Mouse (Mus musculus) erythroblast, embryonic 14.5 days (primary cell): Measurements from ENCODE around the gene Gm4553. TPM values are rescaled to one million over a fixed set of nuclear protein-coding genes. Genes with fewer than 3 reads are reported as not detected.
"Not testable (repeated sequence)": the region's sequence is repeated elsewhere in the genome, so short reads cannot be mapped to it uniquely, and the experiment has no call there.

Source experiments
- H3K27me3 ChIP-seq: 2 replicates; pipeline ENCODE4 v1.6.1; 2012; ENCODE audit warnings: inconsistent platforms; ENCODE audit not compliant: control insufficient read depth
- H3K36me3 ChIP-seq: 2 replicates; pipeline ENCODE4 v1.6.1; 2012; ENCODE audit warnings: mild to moderate bottlenecking, inconsistent platforms; ENCODE audit not compliant: control insufficient read depth
- H3K4me1 ChIP-seq: 2 replicates; pipeline ENCODE4 v1.6.1; 2012; ENCODE audit warnings: inconsistent platforms; ENCODE audit not compliant: control insufficient read depth
- H3K4me3 ChIP-seq: replicated peaks from 2 replicates; pipeline ENCODE3; 2012; ENCODE audit warnings: moderate library complexity, mild to moderate bottlenecking, inconsistent platforms
- H3K9me3 ChIP-seq: 2 replicates; pipeline ENCODE4 v1.6.1; 2012; ENCODE audit warnings: low read length, inconsistent platforms, mixed read lengths; ENCODE audit not compliant: control insufficient read depth
- GATA1 ChIP-seq: IDR thresholded peaks from 2 replicates; pipeline ENCODE4 v1.6.1; 2012; ENCODE audit warnings: low read length, inconsistent platforms, mixed read lengths
- TAL1 ChIP-seq: IDR thresholded peaks from 3 replicates; pipeline ENCODE4 v1.6.1; 2012; ENCODE audit warnings: low read length, inconsistent platforms, mixed read lengths
- polyA plus RNA-seq: library from polyadenylated mRNA; stranded (reverse); fragments of >175 nt; gene quantifications from 2 replicates; pipeline ENCODE4 v1.2.3, GENCODE M21; 2012

Gm4553 gene
- polyA plus RNA-seq, 1 experiment, result not detected

DNA sequence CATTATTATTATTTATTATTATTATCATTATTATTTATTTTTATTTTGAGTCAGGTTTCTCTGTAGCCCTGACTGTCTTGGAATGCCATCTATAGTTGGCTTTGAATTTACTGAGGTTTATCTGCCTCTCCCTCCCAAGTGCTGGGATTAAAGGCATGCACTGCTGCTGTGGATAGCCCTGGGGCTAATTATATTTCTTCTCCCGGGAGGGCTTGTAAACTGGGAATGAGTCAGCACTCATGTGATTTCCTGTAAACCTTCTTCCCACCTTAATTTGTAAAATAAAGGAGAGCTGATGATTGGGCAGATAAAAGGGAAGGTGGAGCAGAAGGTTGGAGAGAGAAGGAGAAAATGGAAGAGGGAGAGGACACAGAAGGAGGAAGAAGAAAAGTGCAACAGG lies 24.8 kb downstream of the Gm4553 start:
- Histone ChIP-seq H3K27me3 (no peaks in the 10 kb centered on the region), H3K4me1 (no peaks in the 10 kb centered on the region), H3K9me3 (no peaks in the 10 kb centered on the region), H3K4me3 (no peak overlapping the region), H3K36me3 (no peaks in the 10 kb centered on the region)
- no peak for TF ChIP-seq GATA1
- no peak for TF ChIP-seq TAL1

DNA sequence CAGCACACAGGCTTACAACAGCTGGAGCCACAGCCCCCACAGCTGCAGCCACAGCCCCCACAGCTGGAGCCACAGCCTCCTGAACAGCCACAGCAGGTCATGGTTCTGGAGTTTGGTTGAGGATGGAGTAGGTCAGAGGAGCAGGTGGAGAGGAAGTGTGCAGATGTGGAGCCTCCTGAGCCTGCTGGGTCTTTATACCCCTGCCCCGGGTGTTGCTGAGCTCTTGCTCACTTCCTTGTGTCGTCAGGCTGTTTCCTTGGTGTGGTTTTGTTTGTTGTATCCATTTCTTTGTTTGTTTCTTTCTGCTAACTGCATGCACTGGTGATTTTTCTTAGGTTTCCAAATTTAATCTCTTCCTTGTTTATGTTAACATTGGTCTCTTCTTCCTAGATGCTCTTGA lies 29.6 kb downstream of the Gm4553 start, which contains the start of gene Gm39115:
Gm39115 (minus strand) TSS at position 101 of the 400 bp plus-strand sequence.
- H3K27me3 ChIP-seq, H3K4me1 ChIP-seq, H3K36me3 ChIP-seq: not testable (repeated sequence)

DNA sequence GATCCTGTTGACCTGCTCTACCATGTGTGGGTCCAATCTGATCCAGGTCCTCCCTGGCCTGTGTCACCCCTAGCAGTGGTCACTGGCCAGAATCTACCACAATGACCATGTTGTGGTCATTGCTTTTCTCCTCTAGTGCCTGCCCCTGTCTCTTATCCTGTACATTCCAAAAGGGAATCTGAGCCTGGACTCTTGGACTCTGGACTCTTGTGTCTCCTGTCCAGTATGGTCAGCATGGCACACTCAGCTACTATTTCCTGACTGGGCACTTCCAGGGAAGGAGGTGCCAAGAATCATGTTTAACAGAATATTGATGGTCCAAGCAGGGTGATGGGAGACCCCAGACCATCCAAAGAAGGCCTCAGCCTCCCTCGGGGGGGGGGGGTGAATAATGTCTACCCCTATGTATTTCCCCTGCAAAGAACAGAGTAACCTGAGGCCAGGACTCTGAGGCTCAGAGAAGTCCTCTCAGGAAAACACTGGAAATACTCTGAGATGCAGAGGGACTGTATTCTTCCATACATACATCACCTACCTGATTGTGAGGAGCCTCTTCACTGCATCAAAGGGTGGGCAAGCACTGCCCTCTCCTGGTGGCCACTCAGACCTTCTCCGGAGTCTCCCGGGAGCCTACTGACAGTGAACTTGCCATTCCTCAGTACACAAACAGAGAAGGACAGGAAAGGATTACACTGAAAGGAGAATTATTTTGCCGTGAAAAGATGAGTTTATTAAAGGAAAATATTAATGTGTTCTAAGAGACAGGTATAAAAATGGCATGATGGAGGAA lies 31.1 kb downstream of the Gm4553 start:
- no peaks in the 10 kb centered on the region for H3K4me1 ChIP-seq
- H3K4me3 ChIP-seq, result no peak overlapping the region
- H3K9me3 ChIP-seq, result no peaks in the 10 kb centered on the region
- H3K27me3 ChIP-seq, result no peaks in the 10 kb centered on the region
- no peaks in the 10 kb centered on the region for H3K36me3 ChIP-seq
- no peak for TF ChIP-seq TAL1
- no peak for TF ChIP-seq GATA1

More for the DNA sequence above, 29.6 kb downstream of the Gm4553 start, which contains the start of gene Gm39115:
- not testable (repeated sequence) for H3K4me3 ChIP-seq, H3K9me3 ChIP-seq

DNA sequence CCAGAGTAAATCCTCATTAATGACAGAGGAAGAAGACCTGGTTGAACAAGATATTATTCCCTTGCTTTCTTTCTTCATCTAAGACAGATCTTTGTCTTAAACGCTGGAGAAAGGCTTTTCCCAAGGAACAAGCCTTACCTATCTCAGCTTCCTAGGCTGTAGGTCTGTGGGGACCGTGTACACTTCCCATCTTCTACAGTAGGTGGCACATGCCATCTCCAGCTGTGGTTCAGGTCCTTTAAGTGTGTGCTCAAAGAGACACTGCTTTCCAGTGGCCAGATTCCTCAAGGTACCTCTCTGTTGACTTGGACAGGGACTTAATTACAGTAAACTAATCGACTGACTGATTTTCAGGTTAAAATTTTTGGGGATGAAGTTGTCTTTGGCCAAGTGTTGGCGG lies 36.7 kb downstream of the Gm4553 start:
- Histone ChIP-seq H3K4me1 (no peaks in the 10 kb centered on the region), H3K9me3 (no peaks in the 10 kb centered on the region), H3K27me3 (no peaks in the 10 kb centered on the region), H3K4me3 (no peak overlapping the region), H3K36me3 (no peaks in the 10 kb centered on the region)
- TF ChIP-seq TAL1 (no peak), GATA1 (no peak)

DNA sequence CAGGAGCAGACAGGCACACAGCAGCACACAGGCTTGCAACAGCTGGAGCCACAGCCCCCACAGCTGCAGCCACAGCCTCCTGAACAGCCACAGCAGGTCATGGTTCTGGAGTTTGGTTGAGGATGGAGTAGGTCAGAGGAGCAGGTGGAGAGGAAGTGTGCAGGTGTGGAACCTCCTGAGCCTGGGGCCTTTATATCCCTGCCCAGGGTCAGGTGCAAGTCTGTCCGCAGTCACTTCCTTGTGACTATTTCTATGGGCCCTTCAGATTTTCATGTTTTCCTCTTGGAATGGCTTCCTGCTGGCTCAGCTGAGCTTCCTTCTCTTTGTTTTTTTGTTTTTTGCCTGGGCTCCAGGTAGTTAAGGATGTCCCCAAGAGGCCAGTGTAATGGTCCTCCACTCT lies 44.9 kb downstream of the Gm4553 start, which contains the start of gene Gm45618:
Gm45618 (minus strand) TSS at position 101 of the 400 bp plus-strand sequence.
- not testable (repeated sequence) for H3K36me3 ChIP-seq, H3K4me1 ChIP-seq, H3K9me3 ChIP-seq, H3K4me3 ChIP-seq, H3K27me3 ChIP-seq

DNA sequence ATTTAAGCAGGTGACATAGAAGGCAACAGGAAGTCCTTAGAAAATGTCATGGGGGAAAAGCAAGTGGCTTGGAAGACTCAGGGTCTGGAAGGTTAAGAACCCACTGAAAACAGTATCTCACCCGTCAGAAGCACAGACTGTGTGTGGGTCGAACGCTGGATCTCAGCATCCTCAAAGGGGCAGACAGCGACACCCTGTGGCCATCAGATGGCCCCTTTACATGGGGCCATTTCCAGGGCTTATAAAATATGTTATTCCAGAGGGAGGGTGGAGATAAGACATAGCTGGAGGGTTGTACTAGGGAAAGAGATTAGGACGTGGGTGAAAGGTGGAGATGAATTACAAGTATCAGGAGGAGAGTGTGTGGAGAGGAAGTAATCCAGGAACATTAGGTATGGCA lies 45.9 kb downstream of the Gm4553 start:
- Histone ChIP-seq H3K9me3 (no peaks in the 10 kb centered on the region), H3K27me3 (peaks cover 3% of the 10 kb centered on the region; the same call in 1 of the 2 replicates), H3K4me1 (no peaks in the 10 kb centered on the region), H3K4me3 (no peak overlapping the region), H3K36me3 (no peaks in the 10 kb centered on the region)
- TF ChIP-seq GATA1 (no peak), TAL1 (no peak)

Other genes starting within 250 kb of the Gm4553 start
- gene Tollip, start 247.2 kb downstream of the Gm4553 start, polyA plus RNA-seq, result 3.3 and 4.2 TPM in 2 replicates
- gene Brsk2, start 216.0 kb downstream of the Gm4553 start, polyA plus RNA-seq, result 0.02 TPM in 1 of 2 replicates, not detected in the other
- 24.8 and 29.2 TPM in 2 replicates for gene Mob2, start 104.7 kb downstream of the Gm4553 start, polyA plus RNA-seq
- gene Dusp8, start 69.9 kb downstream of the Gm4553 start, polyA plus RNA-seq, result 7.6 and 9.7 TPM in 2 replicates
- not detected in 2 replicates for gene Gm45618, start 45.0 kb downstream of the Gm4553 start, polyA plus RNA-seq
- not detected in 2 replicates for gene Gm39115, start 29.7 kb downstream of the Gm4553 start, polyA plus RNA-seq
- gene Gm45337, start 21.1 kb downstream of the Gm4553 start, polyA plus RNA-seq, result not detected in 2 replicates
- not detected in 2 replicates for gene Gm29735, start 8.6 kb downstream of the Gm4553 start, polyA plus RNA-seq
- not detected in 2 replicates for gene Krtap5-2, start 10.3 kb upstream of the Gm4553 start, polyA plus RNA-seq
- not detected in 2 replicates for gene Gm10153, start 24.6 kb upstream of the Gm4553 start, polyA plus RNA-seq
- not detected in 2 replicates for gene Krtap5-3, start 35.6 kb upstream of the Gm4553 start, polyA plus RNA-seq
- not detected in 2 replicates for gene Gm7579, start 46.1 kb upstream of the Gm4553 start, polyA plus RNA-seq
- 0.03 TPM in 1 of 2 replicates, not detected in the other for gene Krtap5-5, start 64.2 kb upstream of the Gm4553 start, polyA plus RNA-seq
- gene Gm40460, start 75.3 kb upstream of the Gm4553 start, polyA plus RNA-seq, result not detected in 2 replicates
- not detected in 2 replicates for gene Gm2431, start 92.6 kb upstream of the Gm4553 start, polyA plus RNA-seq
- not detected in 2 replicates for gene Gm4559, start 108.6 kb upstream of the Gm4553 start, polyA plus RNA-seq
- gene Krtap5-1, start 131.4 kb upstream of the Gm4553 start, polyA plus RNA-seq, result not detected in 2 replicates
- gene Krtap5-4, start 137.8 kb upstream of the Gm4553 start, polyA plus RNA-seq, result not detected in 2 replicates
- gene Ifitm10, start 208.0 kb upstream of the Gm4553 start, polyA plus RNA-seq, result 0.36 and 0.47 TPM in 2 replicates
- 19.7 and 19.8 TPM in 2 replicates for gene Gm49369, start 216.9 kb upstream of the Gm4553 start, polyA plus RNA-seq
- 14.4 and 21.7 TPM in 2 replicates for gene Ctsd, start 222.3 kb upstream of the Gm4553 start, polyA plus RNA-seq